19 mouse cellular contexts compared by ENCODE assay signal in the genomic region with DNA sequence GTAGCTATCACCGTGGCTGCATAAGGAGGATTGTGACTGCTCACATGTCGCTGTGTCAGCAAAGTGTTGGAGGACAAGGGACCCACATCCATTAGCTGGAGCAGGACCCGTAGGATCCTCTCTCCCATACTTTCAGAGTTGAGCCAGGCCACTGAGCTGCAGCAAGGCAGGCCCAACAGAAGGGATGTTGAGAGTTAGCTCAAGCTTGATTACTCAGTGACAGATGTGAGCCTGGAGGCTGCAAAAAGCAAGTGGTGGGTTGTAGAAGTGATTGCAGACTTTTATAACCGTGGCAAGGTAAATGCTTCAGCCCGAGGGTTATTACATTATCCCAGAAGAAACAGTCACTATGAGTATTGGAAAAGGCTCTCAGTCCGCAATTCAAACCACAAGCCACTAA.
DNase-seq lines count a peak whose midpoint lies in the region; ATAC-seq lines count a peak whose summit lies in the region.
"Had no signal": no experiment of that assay in that cellular context is flagged by ENCODE, and none has a peak within 500 bp of the region (broad histone marks: within the 10 kb centered on the region; RNA-seq: fewer than 3 reads in every experiment).

No protein-coding gene starts in this region.

- WGBS in hindbrain, embryonic 13.5 days = 73% methylated on average over 6 of the region's 6 CpGs
- 79% methylated on average over 6 of the region's 6 CpGs for WGBS in hindbrain, embryonic 10.5 days
- 50% methylated on average over 6 of the region's 6 CpGs for WGBS in neural tube, embryonic 12.5 days
- 49% methylated on average over 6 of the region's 6 CpGs for WGBS in neural tube, embryonic 13.5 days

- no peak overlapping the region for H3K9ac ChIP-seq in hindbrain, embryonic 13.5 days
- H3K9ac ChIP-seq in neural tube, embryonic 12.5 days = no peak overlapping the region
- H3K9ac ChIP-seq in neural tube, embryonic 13.5 days = no peak overlapping the region
- H3K9ac ChIP-seq: forebrain, embryonic 15.5 days had no signal

- 0 out of 2 replicates have a peak, but pooled peaks cover 5% of the 10 kb centered on the region for H3K27me3 ChIP-seq in hindbrain, embryonic 13.5 days
- no peaks in the 10 kb centered on the region for H3K27me3 ChIP-seq in hindbrain, embryonic 10.5 days (ENCODE audit: insufficient read depth, poor library complexity, severe bottlenecking)
- no peaks in the 10 kb centered on the region for H3K27me3 ChIP-seq in neural tube, embryonic 12.5 days (replicated peaks)
- no peaks in the 10 kb centered on the region for H3K27me3 ChIP-seq in neural tube, embryonic 13.5 days
- H3K27me3 ChIP-seq: CH12.LX, Patski had no signal

- H3K4me1 ChIP-seq in hindbrain, embryonic 13.5 days (replicated peaks) = peaks cover 17% of the 10 kb centered on the region; the same call in 1 of the 2 replicates
- H3K4me1 ChIP-seq in hindbrain, embryonic 10.5 days (replicated peaks) = peaks cover 4% of the 10 kb centered on the region
- peaks cover 7% of the 10 kb centered on the region; the same call in 1 of the 2 replicates for H3K4me1 ChIP-seq in neural tube, embryonic 12.5 days
- H3K4me1 ChIP-seq in neural tube, embryonic 13.5 days (replicated peaks) = peaks cover 19% of the 10 kb centered on the region
- H3K4me1 ChIP-seq: forebrain, embryonic 15.5 days; heart, embryonic 10.5 days had no signal

- no peaks in the 10 kb centered on the region for H3K9me3 ChIP-seq in hindbrain, embryonic 13.5 days
- H3K9me3 ChIP-seq in hindbrain, embryonic 10.5 days = no peaks in the 10 kb centered on the region
- H3K9me3 ChIP-seq in neural tube, embryonic 12.5 days = no peaks in the 10 kb centered on the region
- no peaks in the 10 kb centered on the region for H3K9me3 ChIP-seq in neural tube, embryonic 13.5 days
- H3K9me3 ChIP-seq: forebrain, embryonic 15.5 days; heart, embryonic 10.5 days had no signal

- no peak overlapping the region for H3K27ac ChIP-seq in hindbrain, embryonic 13.5 days
- no peak overlapping the region for H3K27ac ChIP-seq in hindbrain, embryonic 10.5 days
- H3K27ac ChIP-seq in neural tube, embryonic 12.5 days = no peak overlapping the region
- no peak overlapping the region for H3K27ac ChIP-seq in neural tube, embryonic 13.5 days (replicated peaks)
- H3K27ac ChIP-seq: forebrain, embryonic 15.5 days; heart, embryonic 10.5 days had no signal

- ATAC-seq in hindbrain, embryonic 13.5 days (ENCODE audit: low FRiP score) = 0 out of 2 replicates have a peak, but pooled peaks have one; percentile 47
- ATAC-seq in neural tube, embryonic 12.5 days (ENCODE audit: low FRiP score, low read depth) = 0 out of 2 replicates have a peak, but pooled peaks have one; percentile 51
- ATAC-seq in neural tube, embryonic 13.5 days (ENCODE audit: low read depth) = peak; percentile 52
- ATAC-seq: activated CD4-positive, CD25-positive, alpha-beta regulatory T cell, adult 4 months; forebrain, embryonic 15.5 days; Patski had no signal

- H3K4me2 ChIP-seq in hindbrain, embryonic 13.5 days = no peak overlapping the region
- H3K4me2 ChIP-seq in neural tube, embryonic 12.5 days (replicated peaks) = no peak overlapping the region
- no peak overlapping the region for H3K4me2 ChIP-seq in neural tube, embryonic 13.5 days
- H3K4me2 ChIP-seq: forebrain, embryonic 15.5 days had no signal

- H3K36me3 ChIP-seq in hindbrain, embryonic 13.5 days = no peaks in the 10 kb centered on the region
- H3K36me3 ChIP-seq in hindbrain, embryonic 10.5 days = no peaks in the 10 kb centered on the region
- no peaks in the 10 kb centered on the region for H3K36me3 ChIP-seq in neural tube, embryonic 12.5 days
- H3K36me3 ChIP-seq in neural tube, embryonic 13.5 days = no peaks in the 10 kb centered on the region
- H3K36me3 ChIP-seq: forebrain, embryonic 15.5 days; heart, embryonic 10.5 days had no signal

- no peak overlapping the region for H3K4me3 ChIP-seq in hindbrain, embryonic 13.5 days
- no peak overlapping the region for H3K4me3 ChIP-seq in hindbrain, embryonic 10.5 days
- H3K4me3 ChIP-seq in neural tube, embryonic 12.5 days = no peak overlapping the region
- H3K4me3 ChIP-seq in neural tube, embryonic 13.5 days = no peak overlapping the region
- H3K4me3 ChIP-seq: forebrain, embryonic 15.5 days; heart, embryonic 10.5 days had no signal

- DNase-seq in hindbrain, embryonic 10.5 days (ENCODE audit: low spot score) = no peak
- no peak for DNase-seq in neural tube, embryonic 10.5 days (ENCODE audit: extremely low spot score, low spot score)
- DNase-seq in urinary bladder, postnatal 10 days (ENCODE audit: low spot score) = no peak
- no peak for DNase-seq in frontal cortex, postnatal 14 days (ENCODE audit: low spot score in 2 of 2)
- DNase-seq: adrenal gland, postnatal 25 days; cerebellum, adult 18-20 months; cerebellum, adult 9-11 months; gastrocnemius, postnatal 10 days; heart, adult 18-20 months; heart, postnatal 10 days; heart, postnatal 4 days had no signal
